Mouse (Mus musculus) hematopoietic stem cell, adult 5-6 weeks (primary cell): Measurements from ENCODE around the gene Aip. TPM values are rescaled to one million over a fixed set of nuclear protein-coding genes. Genes with fewer than 3 reads are reported as not detected.
"Not testable (repeated sequence)": the region's sequence is repeated elsewhere in the genome, so short reads cannot be mapped to it uniquely, and the experiment has no call there.

ENCODE experiments used
- ATAC-seq, 2 experiments: fragments of 125-278 bp in 1 of 2; replicated peaks in 1 of 2; 2 replicates each; pipeline ENCODE4 v1.8.0; 2016 to 2017; ENCODE audit warnings: inconsistent platforms in 2 of 2, mild to moderate bottlenecking in 2 of 2, moderate number of reproducible peaks in 2 of 2, low read depth in 1 of 2, moderate TSS enrichment in 1 of 2; ENCODE audit not compliant: low FRiP score in 2 of 2, poor library complexity in 2 of 2, severe bottlenecking in 2 of 2, insufficient read depth in 1 of 2, low TSS enrichment in 1 of 2
- total RNA-seq: library from RNA; stranded (forward); fragments of 172-1452, 232-1000 nt; gene quantifications from 2 replicates; pipeline ENCODE4 v1.2.3, GENCODE M21; 2017

Gene Aip
- total RNA-seq, 1 experiment from 2014 or later: 60.3 TPM

DNA sequence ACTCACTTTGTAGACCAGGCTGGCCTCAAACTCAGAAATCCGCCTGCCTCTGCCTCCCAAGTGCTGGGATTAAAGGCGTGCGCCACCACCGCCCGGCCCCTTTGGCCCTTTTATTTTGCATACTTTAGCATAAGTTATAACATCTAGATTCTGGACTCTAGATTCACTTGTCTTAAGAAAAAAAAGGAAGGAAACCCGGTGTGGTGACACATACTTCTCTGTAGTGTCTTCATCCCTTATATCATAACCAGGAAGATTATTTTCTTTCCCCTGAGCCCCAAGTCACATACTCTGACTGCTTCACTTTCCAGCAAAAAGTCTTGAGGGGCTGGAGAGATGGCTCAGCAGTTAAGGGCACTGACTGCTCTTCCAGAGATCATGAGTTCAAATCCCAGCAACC is 3.8 kb downstream of the Aip start:
- ATAC-seq: not testable (repeated sequence)

DNA sequence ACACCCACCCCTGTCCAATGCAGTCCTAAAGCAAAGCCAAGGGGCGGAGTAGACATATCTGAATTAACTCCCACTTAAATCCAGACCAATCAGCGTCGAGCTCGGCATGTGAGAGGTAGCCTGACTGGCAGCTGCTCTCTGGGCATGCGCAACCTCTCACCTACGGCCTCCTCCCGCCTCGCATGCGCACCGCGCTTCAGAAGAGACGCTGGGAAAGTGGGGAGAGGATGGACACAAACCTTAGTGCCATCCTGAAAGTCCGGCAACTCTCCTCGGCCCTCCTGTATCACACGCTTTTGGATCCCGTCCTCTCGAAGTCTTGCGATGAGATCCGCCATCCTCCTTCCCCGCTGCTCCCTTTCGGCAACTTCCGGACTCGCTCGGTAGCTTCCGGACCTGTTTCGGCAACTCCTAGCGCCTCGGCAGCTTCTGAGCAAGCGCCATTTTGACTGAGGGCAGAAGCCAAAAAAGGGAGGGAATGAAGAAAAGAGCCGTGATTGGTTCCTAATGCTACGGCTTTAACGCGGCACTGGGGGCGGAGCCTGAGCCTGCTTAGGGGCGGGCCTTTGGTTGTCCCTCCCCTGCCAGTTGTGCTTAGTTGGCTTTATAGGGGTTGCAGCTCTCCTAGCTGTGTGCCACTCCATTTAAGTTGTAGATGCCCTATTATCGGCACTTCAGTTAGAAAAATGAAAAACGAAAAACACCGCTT is 4.4 kb downstream of the Aip start:
- ATAC-seq: peak; percentile 70 to 81

DNA sequence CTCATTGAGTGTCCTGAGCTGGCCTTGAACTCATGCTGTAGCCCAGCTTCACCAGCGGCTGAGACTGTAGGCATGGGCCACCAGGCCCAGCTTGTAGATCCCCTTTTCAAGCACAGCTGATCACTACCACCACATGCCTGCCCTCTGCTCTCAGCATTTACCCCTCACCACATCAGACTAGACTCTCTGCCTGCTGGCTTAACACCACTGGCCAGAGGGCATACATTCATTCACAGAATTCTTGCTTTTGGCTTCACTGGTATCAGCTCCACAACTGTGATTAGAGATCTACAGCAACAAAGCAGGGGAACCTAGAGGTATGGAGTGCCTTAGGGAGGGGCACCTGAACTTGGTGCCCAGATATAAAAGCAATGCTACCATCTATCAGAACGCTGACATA is 5.2 kb downstream of the Aip start:
- ATAC-seq: no peak

DNA sequence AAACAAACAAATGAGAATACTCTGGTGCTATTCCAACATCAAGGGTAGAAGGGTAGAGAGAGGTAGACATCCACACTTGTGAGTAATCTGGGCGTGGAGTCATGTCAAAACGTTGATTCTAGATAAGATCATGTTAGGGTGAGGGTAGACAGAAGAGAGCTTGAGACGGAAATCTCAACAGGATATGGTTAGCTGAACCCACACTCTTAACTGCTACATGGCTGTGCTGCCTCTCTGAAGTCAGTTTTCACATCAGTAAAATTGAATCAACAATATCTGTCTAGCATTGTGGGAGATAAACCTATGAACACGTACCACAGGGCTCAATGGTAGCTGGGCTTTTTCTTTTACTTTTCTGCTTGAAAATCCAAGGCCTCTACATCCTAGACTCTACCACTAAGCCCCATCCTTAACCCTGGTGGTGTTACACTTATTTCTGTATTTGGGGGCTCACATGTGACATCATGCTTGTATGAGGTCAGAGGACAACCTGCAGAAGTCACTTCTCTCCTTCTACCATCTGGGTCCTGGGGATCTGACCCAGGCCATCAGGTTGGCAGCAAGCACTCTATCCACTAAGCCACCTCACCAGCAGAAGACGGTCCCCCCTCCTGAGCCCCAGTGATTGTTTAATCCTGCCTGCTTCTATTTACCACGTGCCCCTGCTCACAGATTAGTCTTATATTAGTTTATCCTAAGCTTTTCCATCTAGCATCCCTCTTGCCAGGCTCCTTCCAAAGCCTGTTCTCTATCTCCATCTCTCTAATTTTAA is 5.8 kb downstream of the Aip start:
- ATAC-seq: no peak

DNA sequence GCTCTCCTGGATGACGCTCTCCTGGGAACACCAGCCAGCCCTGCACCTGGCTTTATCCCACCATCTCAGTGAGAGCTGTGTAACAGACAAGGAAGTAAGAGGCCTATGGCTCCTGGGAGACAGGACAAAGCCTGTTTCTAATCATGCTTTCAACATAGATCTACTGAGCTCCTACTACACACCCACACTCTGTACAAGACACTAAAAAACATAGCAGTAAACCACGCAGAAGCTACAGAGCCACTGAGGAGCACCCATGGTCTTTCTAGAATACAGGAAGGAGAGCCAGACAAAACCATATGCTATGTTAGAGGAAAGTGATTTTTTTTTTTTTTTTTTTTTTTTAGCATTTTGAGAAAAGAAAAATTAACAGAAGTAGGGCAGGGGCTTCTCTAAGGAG is 7.3 kb downstream of the Aip start:
- no peak for ATAC-seq

DNA sequence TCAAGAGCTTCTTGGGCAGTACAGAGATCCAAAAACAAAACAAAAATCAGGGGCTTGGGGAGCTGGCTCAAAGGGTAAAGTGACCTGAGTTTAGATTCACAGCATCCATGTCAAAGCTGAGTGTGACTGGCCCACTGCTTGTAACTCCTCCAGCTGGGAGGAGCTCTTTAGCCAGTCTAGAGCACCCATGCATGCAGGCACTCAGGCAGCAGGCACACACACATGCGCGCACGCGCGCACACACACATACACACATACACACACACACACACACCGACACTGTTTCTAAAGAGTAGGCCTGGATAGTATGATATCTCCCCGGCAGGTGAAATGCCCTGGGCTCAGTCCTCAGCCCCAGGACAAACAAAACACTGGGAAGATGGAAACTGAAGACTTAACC is 8.7 kb downstream of the Aip start:
- no peak for ATAC-seq

DNA sequence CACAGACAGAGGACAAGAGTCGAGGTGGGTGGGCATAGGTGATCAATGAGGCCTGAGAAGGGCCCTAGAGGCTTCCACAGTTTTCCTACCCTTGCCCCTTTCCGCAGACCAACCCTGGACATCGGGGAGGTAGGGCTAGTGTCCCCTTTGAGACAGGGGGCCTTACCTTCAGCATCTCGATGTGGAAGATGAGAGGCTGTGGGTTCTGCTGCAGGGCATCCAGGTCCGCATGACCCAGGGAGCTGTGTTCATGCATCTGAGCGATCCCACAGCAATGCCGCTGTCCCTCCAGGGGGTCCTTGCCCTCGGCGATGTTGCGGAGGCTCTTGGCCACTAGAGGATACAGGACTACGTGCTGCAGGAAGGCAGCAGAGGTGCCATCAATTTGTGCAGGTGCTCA is 9.8 kb downstream of the Aip start:
- no peak for ATAC-seq

DNA sequence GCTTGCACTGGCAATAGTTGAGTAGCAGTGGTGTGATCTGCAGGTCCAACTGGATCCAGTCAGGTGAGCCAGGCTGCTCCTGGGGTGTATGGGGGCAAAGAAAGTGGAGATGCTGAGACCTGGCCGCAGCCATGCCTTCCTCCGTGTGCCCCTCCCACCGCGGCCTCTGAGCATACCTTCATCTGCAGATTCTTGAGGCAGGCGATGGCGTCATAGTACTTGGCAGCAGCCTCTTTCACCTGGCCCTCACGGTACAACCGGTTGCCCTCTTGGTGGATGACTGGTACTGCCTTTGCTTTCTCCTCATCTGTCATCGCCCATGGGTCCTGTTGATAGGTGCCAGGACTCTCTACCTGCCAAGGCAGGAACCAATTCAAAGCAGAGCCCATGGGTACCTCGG is 10.5 kb downstream of the Aip start:
- ATAC-seq: no peak

DNA sequence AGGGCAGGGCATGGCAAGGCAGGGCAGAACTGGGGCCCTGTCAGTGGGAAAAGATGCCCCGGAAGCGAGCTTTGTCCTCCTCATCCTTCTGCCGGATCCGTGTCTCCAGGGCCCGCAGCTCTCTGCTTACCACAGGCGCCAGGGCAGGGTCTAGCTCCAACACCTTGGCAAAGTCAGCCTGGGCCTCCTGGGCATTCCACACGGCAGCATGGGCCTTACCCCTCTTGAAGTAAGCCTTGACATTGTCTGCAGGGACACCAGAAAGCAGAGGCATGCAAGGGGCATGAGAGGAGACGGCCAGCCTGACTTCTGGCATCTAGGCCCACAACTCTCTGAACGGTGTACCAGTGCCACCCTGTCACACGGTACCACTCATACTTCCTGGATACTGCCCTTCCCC is 11.1 kb downstream of the Aip start:
- ATAC-seq: no peak

DNA sequence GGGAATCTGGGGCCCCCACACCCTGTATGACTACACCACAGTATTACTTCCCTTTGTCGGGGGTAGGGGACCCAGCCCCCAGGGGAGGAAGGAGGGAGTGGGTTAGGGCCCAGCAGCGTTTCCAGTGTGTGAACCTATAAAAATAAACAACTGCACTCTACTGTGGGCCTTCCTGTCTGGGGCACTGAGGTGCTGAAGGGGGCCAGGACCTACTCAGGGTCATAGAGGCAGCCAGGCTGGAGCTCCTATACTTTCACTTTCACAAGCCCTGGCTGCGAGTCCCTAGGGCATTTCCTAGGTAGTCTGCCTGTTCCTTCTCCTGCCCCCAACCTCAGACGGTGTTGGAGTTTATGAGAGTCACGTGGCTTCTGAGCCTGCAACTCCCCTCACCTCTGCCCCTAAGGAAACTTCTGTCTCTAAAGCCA is 11.8 kb downstream of the Aip start:
- peak; percentile 57 to 59 for ATAC-seq

DNA sequence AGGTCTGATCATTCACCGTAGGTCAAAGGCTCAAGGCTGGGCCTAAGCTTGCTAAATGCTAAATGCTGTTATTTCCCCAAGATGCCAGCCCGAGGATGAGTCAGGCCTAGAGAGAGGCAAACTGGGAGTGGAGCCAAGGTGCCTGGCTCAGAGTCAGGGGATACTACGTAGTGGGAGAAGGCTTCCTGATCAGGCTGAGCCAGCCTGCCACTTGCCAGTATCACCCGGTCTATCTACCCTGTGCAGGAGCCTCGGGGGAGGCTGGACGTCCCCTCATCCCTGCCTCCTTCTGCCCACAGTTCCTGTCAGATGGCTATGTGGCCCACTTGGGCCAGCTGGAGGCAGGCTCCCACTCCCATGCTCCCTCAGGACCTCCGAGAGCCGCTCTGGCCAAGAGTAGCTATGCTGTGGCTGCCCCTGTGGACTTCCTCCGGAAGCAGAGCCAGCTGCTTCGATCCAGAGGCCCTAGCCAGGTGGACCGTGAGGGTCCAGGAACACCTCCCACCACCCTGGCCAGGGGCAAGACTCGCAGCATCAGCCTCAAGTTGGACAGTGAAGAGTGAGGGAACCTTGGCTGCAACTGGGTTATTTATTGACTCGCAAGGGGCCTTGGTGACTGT is 12.4 kb downstream of the Aip start:
- ATAC-seq: peak; percentile 86 to 88

DNA sequence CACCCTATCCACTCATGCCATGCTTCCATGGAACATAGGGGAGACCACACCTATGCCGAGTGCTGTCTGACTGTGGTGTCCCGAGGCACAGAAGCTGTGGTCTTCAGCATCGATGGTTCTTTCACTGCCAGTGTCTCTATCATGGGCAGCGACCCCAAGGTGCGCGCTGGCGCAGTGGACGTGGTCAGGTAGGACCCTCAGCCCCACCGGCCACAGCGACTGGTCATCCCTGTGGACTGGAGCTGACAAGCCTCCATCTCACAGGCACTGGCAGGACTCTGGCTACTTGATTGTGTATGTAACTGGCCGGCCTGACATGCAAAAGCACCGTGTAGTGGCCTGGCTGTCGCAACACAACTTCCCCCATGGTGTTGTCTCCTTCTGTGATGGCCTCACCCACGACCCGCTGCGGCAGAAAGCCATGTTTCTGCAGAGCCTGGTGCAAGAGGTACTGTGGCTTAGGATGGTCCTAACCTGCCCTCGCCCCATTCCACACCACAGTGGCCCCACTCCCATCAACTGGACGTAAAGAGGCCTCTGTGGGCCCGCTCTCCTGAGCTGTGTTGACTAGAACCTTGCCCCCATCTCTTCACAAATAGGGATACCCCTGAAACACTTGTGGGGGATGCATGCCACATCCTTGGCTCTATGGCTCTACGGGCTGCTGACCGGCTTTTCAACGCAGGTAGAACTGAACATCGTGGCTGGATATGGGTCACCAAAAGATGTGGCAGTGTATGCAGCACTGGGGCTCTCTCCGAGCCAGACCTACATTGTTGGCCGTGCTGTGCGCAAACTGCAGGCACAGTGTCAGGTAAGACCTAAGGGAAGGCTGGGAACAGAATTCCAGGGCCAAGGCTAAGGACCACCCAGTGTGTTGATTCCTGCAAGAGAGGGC is 13.3 kb downstream of the Aip start:
- ATAC-seq: no peak

DNA sequence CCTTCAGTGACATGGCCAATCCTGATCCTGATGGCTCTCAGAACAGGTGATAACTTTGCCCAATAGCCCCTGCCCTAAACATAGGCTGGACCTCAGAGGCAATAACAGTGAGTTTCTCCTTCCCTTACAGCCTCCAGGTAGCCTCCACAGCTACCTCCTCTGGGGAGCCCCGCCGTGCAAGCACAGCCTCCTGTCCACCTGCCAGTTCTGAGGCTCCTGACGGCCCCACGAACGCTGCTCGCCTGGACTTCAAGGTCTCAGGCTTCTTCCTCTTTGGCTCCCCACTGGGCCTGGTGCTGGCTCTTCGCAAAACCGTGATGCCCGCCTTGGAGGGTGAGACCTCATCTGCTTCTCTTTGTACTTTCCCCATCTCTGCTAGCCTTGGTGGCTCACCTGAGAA is 17.1 kb downstream of the Aip start:
- ATAC-seq: no peak

DNA sequence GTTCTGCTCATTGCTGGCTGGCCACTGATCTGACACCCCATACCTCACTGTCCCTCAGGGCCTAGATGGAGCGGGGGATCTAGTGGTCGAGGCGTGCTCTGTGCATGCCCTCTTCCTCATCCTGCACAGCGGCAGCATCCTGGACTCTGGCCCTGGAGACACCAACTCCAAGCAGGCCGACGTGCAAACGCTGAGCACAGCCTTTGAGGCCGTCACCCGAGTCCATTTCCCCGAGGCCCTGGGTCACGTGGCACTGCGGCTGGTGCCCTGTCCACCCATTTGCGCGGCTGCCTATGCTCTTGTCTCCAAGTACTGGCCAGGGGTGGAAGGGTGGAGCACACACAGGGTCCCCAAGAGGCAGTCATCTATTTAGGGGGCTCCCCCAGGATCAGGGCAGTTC is 19.0 kb downstream of the Aip start:
- ATAC-seq: no peak

DNA sequence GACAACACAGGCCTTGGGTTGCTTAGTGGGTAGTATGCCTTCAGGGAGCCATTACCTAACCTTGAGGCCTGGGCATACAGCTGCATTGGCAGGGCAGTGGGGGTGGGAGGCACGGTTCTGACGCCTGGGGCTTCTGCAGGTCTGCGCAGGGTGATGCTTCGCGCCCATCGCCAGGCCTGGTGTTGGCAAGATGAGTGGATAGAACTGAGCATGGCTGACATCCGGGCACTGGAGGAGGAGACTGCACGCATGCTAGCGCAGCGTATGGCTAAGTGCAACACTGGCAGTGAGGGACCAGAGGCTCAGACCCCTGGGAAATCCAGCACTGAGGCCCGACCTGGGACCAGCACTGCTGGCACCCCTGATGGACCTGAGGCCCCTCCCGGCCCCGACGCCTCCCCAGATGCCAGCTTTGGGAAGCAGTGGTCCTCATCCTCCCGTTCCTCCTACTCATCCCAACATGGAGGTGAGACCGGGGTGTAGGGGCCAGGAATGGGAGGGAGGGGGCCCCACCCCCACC is 20.9 kb downstream of the Aip start:
- ATAC-seq: no peak

DNA sequence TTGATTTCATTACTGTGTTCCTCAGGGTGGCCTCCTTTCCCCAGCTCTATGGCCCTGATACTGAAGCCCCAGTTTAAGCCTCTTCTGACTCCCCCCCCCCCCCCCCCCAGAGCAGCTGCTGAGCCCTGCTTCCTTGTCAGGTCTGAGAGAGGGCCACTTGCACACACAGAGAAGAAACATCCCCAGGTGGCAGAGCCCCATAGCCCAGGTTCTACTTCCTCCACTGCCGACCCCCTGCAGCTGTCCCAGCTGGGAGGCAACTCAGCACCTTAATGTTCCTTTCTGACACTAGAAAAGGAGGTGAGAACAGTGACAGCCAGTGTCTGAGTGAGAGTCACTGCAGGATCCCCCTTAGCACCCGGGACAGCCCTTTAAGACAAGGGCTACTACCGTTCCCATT is 21.9 kb downstream of the Aip start:
- ATAC-seq: no peak

DNA sequence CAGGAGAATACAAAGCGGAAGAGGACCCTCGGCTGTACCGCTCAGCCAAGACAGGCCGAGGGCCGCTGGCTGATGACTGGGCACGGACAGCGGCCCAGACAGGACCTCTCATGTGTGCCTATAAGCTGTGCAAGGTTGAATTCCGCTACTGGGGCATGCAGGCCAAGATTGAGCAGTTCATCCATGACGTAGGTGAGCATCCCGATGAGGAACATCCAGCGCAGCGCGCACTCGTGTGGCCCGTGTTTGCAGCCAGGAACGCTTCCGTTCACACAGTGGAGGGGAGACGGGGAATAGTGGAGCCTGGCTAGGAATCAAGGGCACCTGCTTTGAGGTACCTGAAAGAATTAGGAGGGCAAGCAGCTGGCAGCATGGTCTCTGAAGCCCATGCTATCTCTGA is 22.4 kb downstream of the Aip start:
- ATAC-seq: no peak
